Mouse (Mus musculus) embryonic fibroblast, embryonic 13.5 days (primary cell): Measurements from ENCODE around the gene Pik3c2b. TPM values are rescaled to one million over a fixed set of nuclear protein-coding genes. Genes with fewer than 3 reads are reported as not detected.

Source experiments
- H3K27ac ChIP-seq: 2 replicates; pipeline ENCODE4 v1.5.1; 2012; ENCODE audit warnings: low read length, control low read depth, inconsistent platforms; ENCODE audit not compliant: insufficient read depth
- H3K4me1 ChIP-seq: 2 replicates; pipeline ENCODE4 v1.6.1; 2011; ENCODE audit warnings: low read length; ENCODE audit not compliant: control insufficient read depth, insufficient read depth
- H3K4me3 ChIP-seq: 2 replicates; pipeline ENCODE4 v1.5.1; 2011; ENCODE audit warnings: mild to moderate bottlenecking, control low read depth, low read length; ENCODE audit not compliant: insufficient read depth
- CTCF ChIP-seq: IDR thresholded peaks from 2 replicates; pipeline ENCODE4 v1.5.1; 2011; ENCODE audit warnings: mild to moderate bottlenecking, control low read depth, low read length, moderate library complexity, borderline replicate concordance; ENCODE audit not compliant: insufficient read depth
- POLR2A ChIP-seq: IDR thresholded peaks from 2 replicates; pipeline ENCODE4 v1.6.1; 2011; ENCODE audit warnings: low read depth, mild to moderate bottlenecking, control low read depth, low read length, moderate library complexity
- polyA plus RNA-seq: library from polyadenylated mRNA; stranded (reverse); fragments of >200 nt; gene quantifications from 2 replicates; pipeline ENCODE4 v1.2.4, GENCODE M21; 2011; ENCODE audit warnings: low read depth; ENCODE audit not compliant: missing spikeins, insufficient read length

The Pik3c2b gene
- polyA plus RNA-seq, 1 experiment: 3.2 TPM

GRCm38 (mm10) chr1:133069275-133070120, 24.0 kb downstream of the Pik3c2b start:
- TF ChIP-seq CTCF: no peak
- no peak for TF ChIP-seq POLR2A
- no peak overlapping the region for H3K4me3 ChIP-seq
- no peak overlapping the region for H3K27ac ChIP-seq
- no peaks in the 10 kb centered on the region for H3K4me1 ChIP-seq

DNA sequence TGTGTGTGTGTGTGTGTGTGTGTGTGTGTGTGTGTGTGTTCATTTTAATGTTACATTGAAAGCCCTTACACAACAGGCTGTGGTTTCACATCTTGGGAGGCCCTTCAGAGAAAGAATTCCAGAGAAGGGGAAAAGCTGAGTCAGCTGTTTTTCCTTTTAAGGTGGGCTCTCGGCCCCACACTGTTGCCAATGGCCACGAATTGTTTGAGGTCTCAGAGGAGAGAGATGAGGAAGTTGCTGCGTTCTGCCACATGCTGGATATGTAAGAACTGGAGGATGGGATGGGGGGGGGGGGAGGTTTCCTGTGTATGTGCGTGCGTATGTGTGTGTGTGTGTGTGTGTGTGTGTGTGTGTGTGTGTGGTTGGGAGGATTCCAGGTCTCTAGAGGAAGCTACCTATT, 24.7 kb downstream of the Pik3c2b start:
- TF ChIP-seq POLR2A: no peak
- no peak for TF ChIP-seq CTCF
- Histone ChIP-seq H3K27ac (no peak overlapping the region), H3K4me1 (no peaks in the 10 kb centered on the region), H3K4me3 (no peak overlapping the region)

DNA sequence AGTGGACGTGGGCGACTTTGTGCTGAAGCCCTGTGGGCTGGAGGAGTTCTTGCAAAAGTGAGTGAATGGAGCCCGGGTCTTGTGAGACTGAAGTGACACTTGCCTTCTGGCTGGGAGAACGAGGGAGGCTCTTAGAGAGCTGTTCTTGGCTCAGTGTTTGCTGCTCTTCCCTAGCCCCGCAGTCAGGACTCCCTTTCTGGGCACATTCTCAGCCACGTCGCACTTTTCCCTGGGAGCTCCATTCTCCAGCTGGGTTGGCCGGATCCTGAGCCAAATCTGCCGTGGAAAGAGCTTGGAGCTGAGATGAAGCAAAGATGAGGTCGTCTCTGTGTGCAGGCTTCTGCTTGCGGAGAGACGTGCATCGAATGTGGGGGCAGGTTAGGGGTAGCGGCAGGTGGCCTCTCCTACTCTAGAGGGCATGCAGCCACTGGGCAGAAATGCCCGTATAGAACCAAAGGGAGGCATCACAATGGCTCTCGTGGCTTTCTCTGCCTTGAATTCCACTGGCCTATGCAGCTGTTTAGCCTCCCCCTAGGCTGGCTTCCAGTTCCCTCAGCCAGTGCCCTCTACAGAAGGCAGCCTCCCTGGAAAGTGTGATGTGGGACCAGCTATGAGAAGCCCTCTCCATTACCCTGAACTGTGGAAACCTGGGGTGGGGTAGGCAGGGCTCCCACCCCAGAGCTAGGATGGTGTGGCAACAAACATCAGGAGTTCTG, 26.4 kb downstream of the Pik3c2b start:
- Histone ChIP-seq H3K4me3 (no peak overlapping the region), H3K27ac (no peak overlapping the region), H3K4me1 (no peaks in the 10 kb centered on the region)
- no peak for TF ChIP-seq POLR2A
- TF ChIP-seq CTCF: no peak

DNA sequence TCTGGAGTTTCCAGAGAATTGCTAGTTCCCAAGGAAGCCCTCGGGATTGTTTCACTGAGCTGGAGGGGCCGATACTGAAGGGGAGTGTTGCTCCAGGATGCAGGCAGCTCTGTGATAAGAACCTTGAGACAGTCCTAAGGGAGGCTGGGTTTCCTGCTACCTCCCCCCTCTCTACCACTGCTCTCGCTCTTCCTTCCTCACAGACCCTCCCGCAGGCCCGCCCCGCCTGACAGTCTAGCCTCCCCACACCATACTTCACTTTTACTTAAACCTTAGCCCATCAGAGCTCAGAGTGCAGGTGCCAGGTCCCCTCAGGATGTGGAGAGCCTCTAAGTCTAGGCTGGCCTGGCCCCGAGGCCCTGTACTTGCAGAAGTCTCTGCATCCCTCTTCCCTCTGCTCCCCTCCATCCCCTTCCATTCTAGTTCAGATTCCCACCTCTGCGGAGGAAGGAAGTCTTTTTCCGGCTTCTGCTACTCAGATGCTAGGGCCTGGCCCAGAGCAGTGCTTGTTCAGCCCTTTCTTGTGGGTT, 27.9 kb downstream of the Pik3c2b start:
- no peak overlapping the region for H3K4me3 ChIP-seq
- H3K4me1 ChIP-seq: no peaks in the 10 kb centered on the region; the same call in 1 of the 2 replicates
- TF ChIP-seq CTCF: no peak
- TF ChIP-seq POLR2A: no peak
- H3K27ac ChIP-seq: no peak overlapping the region

- Histone ChIP-seq H3K27ac (no peak overlapping the region), H3K4me3 (no peak overlapping the region), H3K4me1 (no peaks in the 10 kb centered on the region; the same call in 1 of the 2 replicates)
- no peak for TF ChIP-seq POLR2A
- no peak for TF ChIP-seq CTCF
Observed at GRCm38 (mm10) chr1:133074541-133074940, 29.1 kb downstream of the Pik3c2b start.

DNA sequence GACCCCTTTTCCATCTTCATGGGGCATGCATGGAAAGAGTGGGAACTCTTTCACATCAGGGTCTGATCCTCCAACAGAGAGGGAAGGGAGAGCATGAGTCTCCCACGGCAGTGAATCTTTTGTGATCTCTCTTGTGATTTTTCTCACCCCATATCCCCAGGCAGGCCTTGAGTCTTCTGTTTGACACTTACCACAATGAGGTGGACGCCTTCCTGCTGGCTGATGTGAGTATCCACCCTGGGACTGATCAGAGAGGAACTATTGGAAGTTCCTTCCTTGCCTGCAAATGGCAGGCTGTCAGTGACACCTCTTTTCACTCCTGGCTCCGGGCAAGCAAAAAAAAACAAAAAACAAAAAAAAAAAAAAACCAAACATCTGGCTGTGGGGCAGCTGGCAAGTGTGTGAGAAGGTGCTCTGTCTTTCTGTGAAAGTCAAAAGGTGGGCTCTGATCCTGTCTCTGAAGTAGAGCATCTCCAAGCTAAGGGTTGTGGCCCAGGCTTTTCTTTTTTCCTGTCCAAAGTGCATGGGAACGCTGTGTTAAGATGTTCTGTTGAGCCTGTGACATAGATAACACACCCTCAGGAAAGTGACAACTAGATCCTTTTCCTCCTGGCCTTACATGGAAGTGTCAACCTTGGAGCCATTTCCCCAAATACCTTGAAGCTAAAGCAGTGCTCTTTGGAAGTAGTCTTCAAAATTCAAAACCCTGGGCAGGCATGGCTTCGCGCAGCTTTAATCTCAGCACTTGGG, 30.4 kb downstream of the Pik3c2b start:
- H3K4me1 ChIP-seq: no peaks in the 10 kb centered on the region; the same call in 1 of the 2 replicates
- TF ChIP-seq POLR2A (no peak), CTCF (no peak)
- H3K4me3 ChIP-seq: no peak overlapping the region
- no peak overlapping the region for H3K27ac ChIP-seq

DNA sequence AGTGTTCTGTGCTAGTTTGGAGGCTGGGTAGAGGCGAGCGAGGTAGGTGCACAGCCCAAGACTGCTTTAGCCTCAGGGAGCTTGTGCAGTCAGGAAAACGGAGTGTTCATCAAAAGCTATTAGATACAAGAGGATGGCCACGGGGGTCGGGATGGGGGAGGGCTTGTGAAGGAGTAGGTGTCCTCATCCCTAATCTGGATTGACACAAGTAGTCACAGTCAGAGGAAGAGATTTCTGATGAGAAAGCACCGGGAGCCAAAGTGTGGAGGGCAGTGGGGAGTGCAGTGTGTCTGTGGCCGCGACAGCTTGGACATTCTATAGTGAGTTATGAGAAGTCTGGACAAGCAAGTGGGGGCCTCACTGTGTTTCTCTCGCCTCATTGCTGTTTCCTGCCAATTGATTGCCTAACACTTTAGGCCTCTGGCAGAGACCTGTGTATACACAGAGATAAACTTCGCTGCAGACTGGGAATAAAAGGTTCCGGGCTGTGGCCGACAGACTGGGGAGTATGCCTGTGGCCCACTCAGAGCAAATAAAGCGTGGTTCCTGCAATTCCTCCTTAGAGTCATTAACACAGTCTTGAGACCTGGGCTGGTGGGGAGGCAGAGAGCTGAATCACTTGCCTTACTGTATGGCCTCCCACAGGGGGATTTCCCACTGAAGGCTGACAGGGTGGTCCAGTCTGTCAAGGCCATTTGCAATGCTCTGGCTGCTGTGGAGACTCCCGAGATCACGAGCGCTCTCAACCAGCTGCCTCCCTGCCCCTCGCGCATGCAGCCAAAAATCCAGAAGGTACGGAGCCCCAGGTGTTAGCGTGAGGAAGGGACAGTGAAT, 31.4 kb downstream of the Pik3c2b start:
- no peaks in the 10 kb centered on the region; the same call in 1 of the 2 replicates for H3K4me1 ChIP-seq
- no peak overlapping the region for H3K4me3 ChIP-seq
- TF ChIP-seq CTCF: no peak
- TF ChIP-seq POLR2A: no peak
- no peak overlapping the region for H3K27ac ChIP-seq

GRCm38 (mm10) chr1:133077606-133078337, 32.3 kb downstream of the Pik3c2b start:
- TF ChIP-seq CTCF: no peak
- no peak for TF ChIP-seq POLR2A
- Histone ChIP-seq H3K4me3 (no peak overlapping the region), H3K27ac (no peak overlapping the region), H3K4me1 (no peaks in the 10 kb centered on the region; the same call in 1 of the 2 replicates)
